Mouse (Mus musculus): Measurements from ENCODE around the gene Atxn7. TPM values are rescaled to one million over a fixed set of nuclear protein-coding genes. Genes with fewer than 3 reads are reported as not detected.
A peak's percentile ranks its signal among the peaks of the same experiment; 100 is the strongest.
"Not testable (repeated sequence)": the region's sequence is repeated elsewhere in the genome, so short reads cannot be mapped to it uniquely, and the experiment has no call there.

The Atxn7 gene
- polyA plus RNA-seq, 1 experiment from 2014 or later: 5.7 TPM

GRCm38 (mm10) chr14:13948345-13948744, 12.9 kb upstream of the Atxn7 start:
- H3K27me3 ChIP-seq (replicated peaks; ENCODE audit: control insufficient read depth, insufficient read depth, low read length): no peaks in the 10 kb centered on the region
- no peak overlapping the region for H3K27ac ChIP-seq (replicated peaks; ENCODE audit: low read depth, low read length)
- no peak for DNase-seq (ENCODE audit: low spot score)
- WGBS: 94% methylated on average over 7 of the region's 7 CpGs
- no peaks in the 10 kb centered on the region for H3K9me3 ChIP-seq (ENCODE audit: control insufficient read depth, low read length)
- peaks cover 58% of the 10 kb centered on the region for H3K36me3 ChIP-seq (ENCODE audit: control insufficient read depth, insufficient read depth, low read length)
- ATAC-seq (ENCODE audit: low read depth): no peak
- no peak overlapping the region for H3K4me3 ChIP-seq (ENCODE audit: low read depth, low read length)
- no peaks in the 10 kb centered on the region for H3K4me1 ChIP-seq (ENCODE audit: control insufficient read depth, insufficient read depth, low read length)
- no peak overlapping the region for H3K9ac ChIP-seq (ENCODE audit: low read depth, low read length)
- H3K4me2 ChIP-seq (ENCODE audit: low read depth, low read length): no peak overlapping the region

- H3K9me3 ChIP-seq (ENCODE audit: control insufficient read depth, low read length): no peaks in the 10 kb centered on the region
- no peak overlapping the region for H3K4me2 ChIP-seq (ENCODE audit: low read depth, low read length)
- H3K27me3 ChIP-seq (replicated peaks; ENCODE audit: control insufficient read depth, insufficient read depth, low read length): no peaks in the 10 kb centered on the region
- no peak overlapping the region for H3K4me3 ChIP-seq (ENCODE audit: low read depth, low read length)
- H3K4me1 ChIP-seq (ENCODE audit: control insufficient read depth, insufficient read depth, low read length): no peaks in the 10 kb centered on the region
- DNase-seq (ENCODE audit: low spot score): peak; percentile 41
- H3K9ac ChIP-seq (ENCODE audit: low read depth, low read length): no peak overlapping the region
- no peak for ATAC-seq (ENCODE audit: low read depth)
- H3K27ac ChIP-seq (replicated peaks; ENCODE audit: low read depth, low read length): no peak overlapping the region
- H3K36me3 ChIP-seq (ENCODE audit: control insufficient read depth, insufficient read depth, low read length): peaks cover 69% of the 10 kb centered on the region
Measured at GRCm38 (mm10) chr14:13950401-13950800, 10.8 kb upstream of the Atxn7 start.

- H3K4me1 ChIP-seq (ENCODE audit: control insufficient read depth, insufficient read depth, low read length); ATAC-seq (ENCODE audit: low read depth); H3K9me3 ChIP-seq (ENCODE audit: control insufficient read depth, low read length); H3K4me2 ChIP-seq (ENCODE audit: low read depth, low read length); H3K27me3 ChIP-seq (replicated peaks; ENCODE audit: control insufficient read depth, insufficient read depth, low read length); DNase-seq (ENCODE audit: low spot score); H3K4me3 ChIP-seq (ENCODE audit: low read depth, low read length); H3K9ac ChIP-seq (ENCODE audit: low read depth, low read length); H3K27ac ChIP-seq (replicated peaks; ENCODE audit: low read depth, low read length): not testable (repeated sequence)
- WGBS: 93% methylated on average over 3 of the region's 3 CpGs
- peaks cover 75% of the 10 kb centered on the region for H3K36me3 ChIP-seq (ENCODE audit: control insufficient read depth, insufficient read depth, low read length)
Measured at GRCm38 (mm10) chr14:13952151-13952550, 9.1 kb upstream of the Atxn7 start.

- peaks cover 9% of the 10 kb centered on the region; the same call in 1 of the 2 replicates for H3K36me3 ChIP-seq (ENCODE audit: control insufficient read depth, insufficient read depth, low read length)
- no peaks in the 10 kb centered on the region for H3K9me3 ChIP-seq (ENCODE audit: control insufficient read depth, low read length)
- peak overlapping the region; percentile 97 for H3K9ac ChIP-seq (ENCODE audit: low read depth, low read length)
- no peaks in the 10 kb centered on the region for H3K27me3 ChIP-seq (replicated peaks; ENCODE audit: control insufficient read depth, insufficient read depth, low read length)
- peak; percentile 55 for DNase-seq (ENCODE audit: low spot score)
- peaks cover 12% of the 10 kb centered on the region for H3K4me1 ChIP-seq (ENCODE audit: control insufficient read depth, insufficient read depth, low read length)
- H3K27ac ChIP-seq (replicated peaks; ENCODE audit: low read depth, low read length): peak overlapping the region; percentile 84
- 0 out of 2 replicates have a peak, but pooled peaks have one; percentile 34 for ATAC-seq (ENCODE audit: low read depth)
- H3K4me2 ChIP-seq (ENCODE audit: low read depth, low read length): peak overlapping the region; percentile 70
- under 1% methylated on average over 9 of the region's 9 CpGs for WGBS
- H3K4me3 ChIP-seq (ENCODE audit: low read depth, low read length): peak overlapping the region; percentile 93
Measured at GRCm38 (mm10) chr14:13960079-13960478, 1.2 kb upstream of the Atxn7 start.

GRCm38 (mm10) chr14:13960482-13961325, 536 bp upstream of the Atxn7 start:
- Histone ChIP-seq H3K9ac (ENCODE audit: low read depth, low read length) (peak overlapping the region; percentile 97), H3K27me3 (replicated peaks; ENCODE audit: control insufficient read depth, insufficient read depth, low read length) (no peaks in the 10 kb centered on the region), H3K27ac (replicated peaks; ENCODE audit: low read depth, low read length) (peak overlapping the region; percentile 84), H3K4me3 (ENCODE audit: low read depth, low read length) (peak overlapping the region; percentile 93), H3K4me2 (ENCODE audit: low read depth, low read length) (peak overlapping the region; percentile 70), H3K9me3 (ENCODE audit: control insufficient read depth, low read length) (no peaks in the 10 kb centered on the region), H3K36me3 (ENCODE audit: control insufficient read depth, insufficient read depth, low read length) (peaks cover 5% of the 10 kb centered on the region; the same call in 1 of the 2 replicates), H3K4me1 (ENCODE audit: control insufficient read depth, insufficient read depth, low read length) (peaks cover 12% of the 10 kb centered on the region)
- DNase-seq (ENCODE audit: low spot score) (peak; percentile 71), ATAC-seq (ENCODE audit: low read depth) (peak; percentile 91)
- WGBS: under 1% methylated on average over 39 of the region's 75 CpGs

GRCm38 (mm10) chr14:13962476-13962875, 1.2 kb downstream of the Atxn7 start:
- H3K9ac ChIP-seq (ENCODE audit: low read depth, low read length): no peak overlapping the region
- WGBS: 93% methylated on average over 6 of the region's 6 CpGs
- no peak for ATAC-seq (ENCODE audit: low read depth)

GRCm38 (mm10) chr14:13963527-13963926, 2.3 kb downstream of the Atxn7 start:
- ATAC-seq (ENCODE audit: low read depth) (no peak), DNase-seq (ENCODE audit: low spot score) (no peak)
- H3K36me3 ChIP-seq (ENCODE audit: control insufficient read depth, insufficient read depth, low read length): no peaks in the 10 kb centered on the region
- H3K4me1 ChIP-seq (ENCODE audit: control insufficient read depth, insufficient read depth, low read length): peaks cover 12% of the 10 kb centered on the region
- H3K27me3 ChIP-seq (replicated peaks; ENCODE audit: control insufficient read depth, insufficient read depth, low read length): no peaks in the 10 kb centered on the region
- no peak overlapping the region for H3K9ac ChIP-seq (ENCODE audit: low read depth, low read length)
- no peaks in the 10 kb centered on the region for H3K9me3 ChIP-seq (ENCODE audit: control insufficient read depth, low read length)
- WGBS: 64% methylated on average over 1 of the region's 1 CpGs
- H3K27ac ChIP-seq (replicated peaks; ENCODE audit: low read depth, low read length): no peak overlapping the region
- no peak overlapping the region for H3K4me3 ChIP-seq (ENCODE audit: low read depth, low read length)
- H3K4me2 ChIP-seq (ENCODE audit: low read depth, low read length): no peak overlapping the region

More at GRCm38 (mm10) chr14:13962476-13962875, 1.2 kb downstream of the Atxn7 start:
- H3K27ac ChIP-seq (replicated peaks; ENCODE audit: low read depth, low read length): no peak overlapping the region
- DNase-seq (ENCODE audit: low spot score): no peak
- H3K4me2 ChIP-seq (ENCODE audit: low read depth, low read length): no peak overlapping the region
- no peaks in the 10 kb centered on the region for H3K36me3 ChIP-seq (ENCODE audit: control insufficient read depth, insufficient read depth, low read length)
- H3K9me3 ChIP-seq (ENCODE audit: control insufficient read depth, low read length): no peaks in the 10 kb centered on the region
- H3K4me3 ChIP-seq (ENCODE audit: low read depth, low read length): no peak overlapping the region
- H3K4me1 ChIP-seq (ENCODE audit: control insufficient read depth, insufficient read depth, low read length): peaks cover 12% of the 10 kb centered on the region
- no peaks in the 10 kb centered on the region for H3K27me3 ChIP-seq (replicated peaks; ENCODE audit: control insufficient read depth, insufficient read depth, low read length)

- Histone ChIP-seq H3K4me1 (ENCODE audit: control insufficient read depth, insufficient read depth, low read length) (no peaks in the 10 kb centered on the region), H3K4me2 (ENCODE audit: low read depth, low read length) (no peak overlapping the region), H3K9me3 (ENCODE audit: control insufficient read depth, low read length) (no peaks in the 10 kb centered on the region), H3K27ac (replicated peaks; ENCODE audit: low read depth, low read length) (no peak overlapping the region), H3K27me3 (replicated peaks; ENCODE audit: control insufficient read depth, insufficient read depth, low read length) (no peaks in the 10 kb centered on the region), H3K4me3 (ENCODE audit: low read depth, low read length) (no peak overlapping the region), H3K9ac (ENCODE audit: low read depth, low read length) (no peak overlapping the region), H3K36me3 (ENCODE audit: control insufficient read depth, insufficient read depth, low read length) (no peaks in the 10 kb centered on the region)
- 44% methylated on average over 1 of the region's 1 CpGs for WGBS
- DNase-seq (ENCODE audit: low spot score) (no peak), ATAC-seq (ENCODE audit: low read depth) (no peak)
Measured at GRCm38 (mm10) chr14:13967607-13968006, 6.4 kb downstream of the Atxn7 start.

GRCm38 (mm10) chr14:13968476-13968875, 7.2 kb downstream of the Atxn7 start:
- Histone ChIP-seq H3K27me3 (replicated peaks; ENCODE audit: control insufficient read depth, insufficient read depth, low read length) (no peaks in the 10 kb centered on the region), H3K4me3 (ENCODE audit: low read depth, low read length) (no peak overlapping the region), H3K4me2 (ENCODE audit: low read depth, low read length) (no peak overlapping the region), H3K27ac (replicated peaks; ENCODE audit: low read depth, low read length) (no peak overlapping the region), H3K9ac (ENCODE audit: low read depth, low read length) (no peak overlapping the region), H3K4me1 (ENCODE audit: control insufficient read depth, insufficient read depth, low read length) (no peaks in the 10 kb centered on the region), H3K9me3 (ENCODE audit: control insufficient read depth, low read length) (no peaks in the 10 kb centered on the region), H3K36me3 (ENCODE audit: control insufficient read depth, insufficient read depth, low read length) (no peaks in the 10 kb centered on the region)
- ATAC-seq (ENCODE audit: low read depth) (no peak), DNase-seq (ENCODE audit: low spot score) (no peak)
- 59% methylated on average over 5 of the region's 5 CpGs for WGBS
